Mouse (Mus musculus) small intestine, adult 2 months (tissue): ENCODE results near the gene Chrna1.

Experiments used
- CTCF ChIP-seq: fragments of 200-500 bp; IDR thresholded peaks from 2 replicates; pipeline ENCODE4 v1.5.1; 2012; ENCODE audit warnings: low read depth, mild to moderate bottlenecking, control low read depth, inconsistent platforms, low read length, moderate library complexity, mixed read lengths; ENCODE audit not compliant: insufficient replicate concordance, insufficient read length; ENCODE audit errors: extremely low read depth
- POLR2A ChIP-seq: fragments of 200-500 bp; IDR thresholded peaks from 2 replicates; pipeline ENCODE4 v1.6.1; 2012; ENCODE audit warnings: low read depth, mild to moderate bottlenecking, control low read depth, inconsistent platforms, low read length, moderate library complexity

DNA sequence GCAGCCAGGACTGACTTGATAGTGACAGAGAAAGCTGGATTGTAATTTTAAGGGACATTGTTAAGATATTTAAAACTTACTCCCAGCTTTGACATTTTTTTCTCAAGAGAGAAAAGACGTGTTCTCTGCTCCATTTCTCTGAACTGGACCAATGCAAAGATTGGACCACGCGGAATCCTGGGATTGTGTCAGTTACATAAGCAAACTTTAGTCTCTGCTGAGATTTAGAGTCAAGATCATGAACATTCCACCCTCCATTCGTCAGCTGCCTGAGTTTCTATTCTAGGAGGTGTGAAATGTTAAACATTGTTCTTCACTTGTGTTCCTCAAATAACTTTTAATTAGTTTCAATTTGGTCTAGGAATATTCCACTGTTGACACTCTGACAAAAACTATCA is 7.0 kb upstream of the Chrna1 start:
- no peak for TF ChIP-seq CTCF
- no peak for TF ChIP-seq POLR2A
